Mouse (Mus musculus) forebrain, embryonic 10.5 days (tissue): ENCODE data around the gene Alms1. TPM values are rescaled to one million over a fixed set of nuclear protein-coding genes. Genes with fewer than 3 reads are reported as not detected.
"Not testable (repeated sequence)": the region's sequence is repeated elsewhere in the genome, so short reads cannot be mapped to it uniquely, and the experiment has no call there.

Experiments
- DNase-seq: peaks from one replicate; pipeline ENCODE4 v3.0.0-alpha.2; 2017; ENCODE audit warnings: low spot score; ENCODE audit errors: extremely low spot score
- H3K27ac ChIP-seq: fragments of 300-500 bp; sonication (generic); 2 replicates; pipeline ENCODE4 v1.5.1; 2016; ENCODE audit warnings: mild to moderate bottlenecking
- H3K27me3 ChIP-seq: fragments of 300-500 bp; sonication (generic); 2 replicates; pipeline ENCODE4 v1.6.1; 2016; ENCODE audit warnings: mild to moderate bottlenecking; ENCODE audit not compliant: poor library complexity, severe bottlenecking
- H3K36me3 ChIP-seq: fragments of 300-500 bp; sonication (generic); replicated peaks from 2 replicates; pipeline ENCODE4 v1.6.1; 2016; ENCODE audit warnings: mild to moderate bottlenecking, moderate library complexity
- H3K4me1 ChIP-seq: fragments of 300-500 bp; sonication (generic); 2 replicates; pipeline ENCODE4 v1.6.1; 2016
- H3K4me3 ChIP-seq: fragments of 300-500 bp; sonication (generic); 2 replicates; pipeline ENCODE4 v1.5.1; 2016; ENCODE audit warnings: mild to moderate bottlenecking, moderate library complexity
- H3K9me3 ChIP-seq: fragments of 300-500 bp; sonication (generic); 2 replicates; pipeline ENCODE4 v1.6.1; 2016; ENCODE audit warnings: mild to moderate bottlenecking, moderate library complexity
- WGBS: fragments of 180-500 bp; shearing (Covaris S2); methylation state at CpG from one replicate; pipeline ENCODE4 v1.1.7; 2016; 5-methylcytosine and 5-hydroxymethylcytosine counted together
- microRNA-seq: library from miRNA; unstranded; fragments of <30 nt; microRNA quantifications from one replicate; pipeline ENCODE4, GENCODE M21; 2017
- polyA plus RNA-seq: library from polyadenylated mRNA; unstranded; fragments of >200 nt; fragmentation: Nextera tagmentation; extraction: Ambion mirVana; gene quantifications from 2 replicates; pipeline ENCODE4 v1.2.1, GENCODE M21; 2016

Gene Alms1
- polyA plus RNA-seq, 1 experiment from 2014 or later: 13.5 TPM

DNA sequence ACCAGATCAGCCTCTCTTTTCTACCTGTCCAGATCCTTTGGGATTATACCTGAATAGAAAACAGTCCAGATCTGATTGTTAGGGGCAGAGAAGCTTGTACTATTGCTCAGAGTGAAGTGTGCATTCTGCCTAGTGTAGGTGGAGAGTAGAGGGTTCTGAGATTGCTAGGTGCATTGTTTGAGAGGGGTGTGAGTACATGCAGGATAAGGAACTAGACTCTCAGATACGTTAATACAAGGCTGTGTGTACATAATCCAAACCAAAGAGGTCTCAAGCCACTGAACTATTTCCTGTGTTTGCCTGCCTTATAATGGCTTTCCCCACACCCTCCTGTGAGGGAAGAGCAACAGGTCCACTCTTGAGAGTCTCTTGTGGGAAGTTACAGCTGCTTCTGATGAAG is 12.0 kb downstream of the Alms1 start:
- H3K4me3 ChIP-seq: no peak overlapping the region
- no peaks in the 10 kb centered on the region for H3K4me1 ChIP-seq
- 83% methylated on average over 1 of the region's 1 CpGs for WGBS
- DNase-seq: no peak
- no peak overlapping the region for H3K27ac ChIP-seq
- H3K27me3 ChIP-seq: no peaks in the 10 kb centered on the region
- peaks cover 34% of the 10 kb centered on the region for H3K36me3 ChIP-seq
- H3K9me3 ChIP-seq: no peaks in the 10 kb centered on the region

DNA sequence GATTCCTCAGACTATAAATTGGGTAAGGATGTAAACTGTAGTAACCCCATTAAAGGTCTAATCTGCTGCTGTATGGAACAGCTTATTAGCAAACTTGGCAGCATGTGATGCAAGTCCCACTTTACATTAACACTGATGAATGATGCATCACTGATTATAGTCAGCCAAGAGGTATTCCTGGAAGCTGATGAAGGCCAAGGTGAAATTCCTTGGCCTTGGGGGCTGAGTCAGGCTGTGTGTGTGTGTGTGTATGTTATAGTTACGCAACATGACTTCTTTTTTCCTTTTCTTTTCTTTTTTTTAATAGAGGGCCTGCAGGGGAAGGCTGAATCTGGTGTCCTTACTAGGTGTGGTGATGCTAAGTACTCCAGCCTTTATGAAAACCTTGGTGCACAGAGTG is 23.2 kb downstream of the Alms1 start:
- no peak overlapping the region for H3K27ac ChIP-seq
- no peaks in the 10 kb centered on the region for H3K4me1 ChIP-seq
- no peaks in the 10 kb centered on the region for H3K27me3 ChIP-seq
- H3K4me3 ChIP-seq: no peak overlapping the region
- DNase-seq: no peak
- 91% methylated on average over 1 of the region's 1 CpGs for WGBS
- H3K36me3 ChIP-seq: peaks cover 80% of the 10 kb centered on the region
- H3K9me3 ChIP-seq: no peaks in the 10 kb centered on the region

DNA sequence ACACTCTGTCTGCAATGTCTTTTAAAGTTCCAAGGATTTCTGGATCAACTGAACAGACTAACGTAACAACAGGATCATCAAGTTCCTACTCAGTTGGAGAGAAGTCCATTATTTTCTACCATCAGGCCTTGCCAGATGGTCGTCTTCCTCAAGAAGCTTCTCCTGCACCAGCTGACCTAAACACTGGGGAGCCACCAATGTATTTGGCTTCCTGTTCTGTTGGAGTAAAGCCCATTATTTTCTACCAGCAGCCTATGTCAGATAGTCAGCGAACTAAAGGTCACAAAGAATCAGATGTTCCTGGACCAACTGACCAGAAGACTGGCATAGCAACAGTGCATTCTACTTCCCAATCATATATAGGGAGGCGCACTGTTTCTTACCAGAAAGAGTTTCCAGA is 33.5 kb downstream of the Alms1 start:
- no peaks in the 10 kb centered on the region for H3K9me3 ChIP-seq
- 91% methylated on average over 4 of the region's 4 CpGs for WGBS
- H3K27me3 ChIP-seq: no peaks in the 10 kb centered on the region
- H3K36me3 ChIP-seq: peaks cover 100% of the 10 kb centered on the region
- H3K4me1 ChIP-seq: no peaks in the 10 kb centered on the region
- no peak for DNase-seq
- no peak overlapping the region for H3K27ac ChIP-seq
- H3K4me3 ChIP-seq: no peak overlapping the region

DNA sequence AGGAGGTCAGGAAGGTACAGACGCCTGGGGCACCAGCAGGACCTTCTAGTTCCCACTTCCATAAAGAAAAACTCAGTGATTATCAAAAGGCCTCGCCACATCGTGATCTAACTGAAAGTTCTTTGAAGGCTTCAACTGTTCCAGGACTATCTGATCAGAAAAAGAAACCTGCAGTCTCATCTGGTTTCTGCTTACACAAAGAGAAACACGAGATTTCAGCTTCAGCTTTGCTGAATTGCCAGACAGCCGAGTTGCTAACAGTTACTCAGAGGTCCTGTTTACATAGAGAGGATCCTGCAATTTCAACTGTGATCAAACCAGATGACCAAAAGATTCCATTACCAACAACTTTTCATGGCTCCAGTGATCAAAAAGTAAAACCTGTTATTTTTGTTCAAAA is 34.3 kb downstream of the Alms1 start:
- no peaks in the 10 kb centered on the region for H3K27me3 ChIP-seq
- no peaks in the 10 kb centered on the region for H3K9me3 ChIP-seq
- no peaks in the 10 kb centered on the region for H3K4me1 ChIP-seq
- no peak overlapping the region for H3K27ac ChIP-seq
- peaks cover 99% of the 10 kb centered on the region for H3K36me3 ChIP-seq
- no peak for DNase-seq
- H3K4me3 ChIP-seq: no peak overlapping the region
- WGBS: 92% methylated on average over 5 of the region's 5 CpGs

DNA sequence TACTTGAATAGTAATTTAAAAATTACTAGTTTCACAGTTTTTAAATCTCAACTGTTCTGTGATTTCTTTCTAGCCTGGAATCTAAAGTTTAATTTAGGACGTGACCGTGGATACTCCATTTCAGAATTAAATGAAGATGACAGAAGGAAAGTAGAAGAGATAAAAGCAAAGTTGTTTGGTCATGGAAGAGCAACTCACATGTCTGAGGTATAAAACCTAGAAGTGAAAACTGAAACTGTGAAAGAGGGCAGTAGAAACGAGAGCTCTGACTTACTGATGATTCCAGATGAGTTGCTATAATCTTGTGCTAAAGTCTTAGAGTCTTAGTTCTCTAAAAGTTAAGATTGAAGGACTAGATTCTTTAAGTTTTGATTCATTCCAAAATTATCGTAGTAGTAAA is 37.2 kb downstream of the Alms1 start:
- 94% methylated on average over 4 of the region's 4 CpGs for WGBS
- no peaks in the 10 kb centered on the region for H3K9me3 ChIP-seq
- H3K27me3 ChIP-seq: no peaks in the 10 kb centered on the region
- no peaks in the 10 kb centered on the region for H3K4me1 ChIP-seq
- no peak overlapping the region for H3K4me3 ChIP-seq
- H3K36me3 ChIP-seq: peaks cover 99% of the 10 kb centered on the region
- H3K27ac ChIP-seq: no peak overlapping the region
- DNase-seq: no peak

DNA sequence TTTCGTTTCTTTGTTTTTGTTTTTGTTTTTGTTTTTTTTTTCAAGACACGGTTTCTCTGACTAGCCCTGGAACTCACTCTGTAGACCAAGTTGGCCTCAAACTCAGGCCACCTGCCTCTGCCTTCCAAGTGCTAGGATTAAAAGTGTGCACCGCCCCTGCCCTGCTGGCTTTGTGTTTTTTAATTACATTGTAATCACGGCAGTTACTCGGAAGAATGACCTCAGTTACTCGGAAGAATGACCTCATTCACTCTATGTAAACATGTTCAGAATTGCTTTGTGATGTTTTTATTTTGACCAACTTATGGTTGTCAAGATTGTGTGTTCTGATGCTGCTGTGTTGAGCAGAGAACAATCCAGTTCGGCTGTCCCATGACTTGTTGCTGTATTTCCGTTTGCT is 45.8 kb downstream of the Alms1 start:
- peaks cover 11% of the 10 kb centered on the region for H3K4me1 ChIP-seq
- H3K27ac ChIP-seq: no peak overlapping the region
- H3K9me3 ChIP-seq: no peaks in the 10 kb centered on the region
- no peak overlapping the region for H3K4me3 ChIP-seq
- DNase-seq: peak; percentile 22
- H3K36me3 ChIP-seq: peaks cover 62% of the 10 kb centered on the region
- WGBS: 26% methylated on average over 8 of the region's 8 CpGs
- H3K27me3 ChIP-seq: no peaks in the 10 kb centered on the region

DNA sequence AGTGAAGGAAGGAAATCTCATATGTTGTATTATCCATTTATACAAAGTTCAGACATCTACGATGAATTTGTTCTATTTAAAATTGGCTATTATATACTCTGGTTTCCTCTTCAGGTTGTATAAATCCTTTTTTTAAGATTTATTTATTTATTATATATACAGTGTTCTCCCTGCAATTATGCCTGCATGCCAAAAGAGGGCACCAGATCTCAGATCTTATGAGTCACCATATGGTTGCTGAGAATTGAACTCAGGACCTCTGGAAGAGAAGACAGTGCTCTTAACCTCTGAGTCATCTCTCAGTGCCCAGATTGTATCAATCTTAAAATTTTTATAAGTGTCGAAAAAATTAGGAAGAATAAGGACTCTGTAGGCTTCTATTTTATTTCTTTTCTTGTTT is 65.9 kb downstream of the Alms1 start:
- Histone ChIP-seq H3K36me3 (peaks cover 70% of the 10 kb centered on the region), H3K9me3 (peaks cover 3% of the 10 kb centered on the region; the same call in 1 of the 2 replicates), H3K4me3 (no peak overlapping the region), H3K4me1 (no peaks in the 10 kb centered on the region), H3K27ac (no peak overlapping the region), H3K27me3 (no peaks in the 10 kb centered on the region)
- WGBS: 93% methylated on average over 2 of the region's 2 CpGs
- DNase-seq: no peak

DNA sequence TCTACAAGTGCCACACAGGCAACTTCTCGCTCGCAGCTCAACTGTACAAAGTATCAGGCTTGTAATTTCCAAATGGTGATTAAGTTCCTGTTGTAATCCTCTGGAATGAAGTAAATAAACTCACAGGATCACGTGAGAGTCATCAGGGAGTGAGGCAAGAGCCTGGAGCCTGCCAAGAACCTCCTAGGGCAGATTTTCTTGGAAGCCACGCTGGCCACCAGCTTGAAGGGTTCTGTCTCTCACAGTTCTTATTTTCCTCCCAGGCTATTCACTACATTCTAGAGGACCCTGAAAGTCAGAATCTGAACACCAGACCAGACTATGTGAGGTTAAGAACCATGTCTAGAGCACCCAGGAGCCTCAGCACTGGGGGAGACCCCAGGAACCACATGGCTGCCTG is 114.6 kb downstream of the Alms1 start:
- H3K4me1 ChIP-seq, H3K36me3 ChIP-seq, H3K27me3 ChIP-seq, H3K4me3 ChIP-seq, DNase-seq, H3K9me3 ChIP-seq, H3K27ac ChIP-seq: not testable (repeated sequence)
- WGBS: 74% methylated on average over 2 of the region's 4 CpGs

DNA sequence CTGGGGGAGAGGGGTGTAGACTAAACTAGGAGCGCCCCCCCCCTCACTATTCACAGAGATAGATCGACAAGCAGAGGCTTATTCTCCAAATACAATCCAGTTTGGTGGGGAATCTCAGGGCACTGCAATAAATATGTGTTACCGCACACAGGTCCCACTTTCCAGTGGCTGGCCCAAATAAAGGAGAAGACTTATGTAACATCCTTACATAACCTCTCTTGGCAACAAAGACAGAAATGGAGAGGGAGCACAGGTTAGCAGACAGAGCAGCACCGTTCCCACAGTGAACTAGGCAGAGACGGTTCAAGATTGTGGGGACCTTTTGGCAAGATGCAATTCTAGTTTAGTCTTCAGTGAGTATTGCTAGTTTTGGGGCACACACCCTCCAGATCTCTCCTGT is 121.9 kb downstream of the Alms1 start:
- not testable (repeated sequence) for H3K27me3 ChIP-seq, H3K27ac ChIP-seq, H3K4me3 ChIP-seq, H3K4me1 ChIP-seq, H3K36me3 ChIP-seq, H3K9me3 ChIP-seq, DNase-seq
- 93% methylated on average over 5 of the region's 5 CpGs for WGBS

DNA sequence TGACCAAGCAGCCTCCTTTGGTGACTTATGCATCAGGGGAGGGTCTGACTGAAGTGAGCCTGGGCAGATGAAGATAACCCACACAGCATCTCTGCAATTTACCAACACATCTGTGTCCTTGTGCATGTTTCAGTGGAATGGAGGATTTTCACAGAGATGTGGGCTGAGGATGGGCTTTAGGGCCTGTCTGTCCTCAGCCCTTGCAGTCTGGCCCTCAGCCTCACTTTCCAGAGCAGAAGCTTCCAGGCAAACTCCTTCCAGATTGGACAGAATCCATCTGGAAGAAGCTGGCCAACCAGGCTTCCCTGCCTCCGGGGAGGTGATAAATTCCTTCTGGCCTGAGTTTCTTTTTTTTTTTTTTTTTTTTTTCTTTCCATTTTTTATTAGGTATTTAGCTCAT is 122.3 kb downstream of the Alms1 start:
- 86% methylated on average over 1 of the region's 1 CpGs for WGBS
- not testable (repeated sequence) for H3K27ac ChIP-seq, H3K36me3 ChIP-seq, H3K9me3 ChIP-seq, H3K27me3 ChIP-seq, H3K4me1 ChIP-seq, H3K4me3 ChIP-seq, DNase-seq

DNA sequence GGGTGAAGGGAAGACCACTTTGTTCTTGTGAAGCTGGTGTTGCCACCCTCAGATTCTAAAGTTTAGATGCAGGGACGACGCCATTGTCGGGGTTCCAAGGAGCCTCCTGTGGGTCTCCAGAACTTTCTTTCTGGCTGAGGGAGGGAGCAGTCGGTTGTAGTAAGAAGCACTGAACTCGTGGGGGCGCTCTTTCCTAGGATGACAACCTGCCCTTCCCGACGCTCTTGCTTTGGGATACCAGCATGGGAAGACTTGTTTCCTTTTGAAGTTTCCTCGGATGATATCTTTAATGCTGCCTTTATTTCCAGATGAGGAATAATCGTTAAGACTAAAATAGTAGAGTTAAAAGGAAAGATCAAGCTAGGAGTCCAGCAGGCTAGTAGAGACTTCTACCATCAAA is 125.8 kb downstream of the Alms1 start, which contains the start of gene Nat8f7:
TSS of gene Nat8f7 (minus strand) at position 101 of the 400 bp plus-strand sequence.
- H3K4me3 ChIP-seq, H3K27me3 ChIP-seq, H3K9me3 ChIP-seq, H3K27ac ChIP-seq, H3K4me1 ChIP-seq, DNase-seq, H3K36me3 ChIP-seq: not testable (repeated sequence)
- WGBS: 84% methylated on average over 10 of the region's 10 CpGs

Small RNAs within 50 kb of the gene (microRNA-seq; reads per million reads assigned to microRNA genes)
- gene Gm27317: not detected

Other genes with a start within 250 kb of the Alms1 start
- 2.5 and 3.1 TPM in 2 replicates for gene Rab11fip5, start 212.9 kb upstream of the Alms1 start, polyA plus RNA-seq
- not detected in 2 replicates for gene Noto, start 163.6 kb upstream of the Alms1 start, polyA plus RNA-seq
- 84.4 and 85.8 TPM in 2 replicates for gene Smyd5, start 155.5 kb upstream of the Alms1 start, polyA plus RNA-seq
- 766 and 774 TPM in 2 replicates for gene Cct7, start 136.0 kb upstream of the Alms1 start, polyA plus RNA-seq
- 35.3 and 37.2 TPM in 2 replicates for gene Pradc1, start 135.6 kb upstream of the Alms1 start, polyA plus RNA-seq
- 0.48 and 0.64 TPM in 2 replicates for gene Fbxo41, start 84.5 kb upstream of the Alms1 start, polyA plus RNA-seq
- not detected in 2 replicates for gene Egr4, start 73.9 kb upstream of the Alms1 start, polyA plus RNA-seq
- gene Nat8f7, start 125.7 kb downstream of the Alms1 start, polyA plus RNA-seq: not detected in 2 replicates
- gene Nat8f3, start 178.2 kb downstream of the Alms1 start, polyA plus RNA-seq: 0.26 and 0.34 TPM in 2 replicates
- not detected in 2 replicates for gene Nat8f6, start 233.4 kb downstream of the Alms1 start, polyA plus RNA-seq
- not detected in 2 replicates for gene Nat8f5, start 233.4 kb downstream of the Alms1 start, polyA plus RNA-seq
- not detected in 2 replicates for gene Nat8, start 244.6 kb downstream of the Alms1 start, polyA plus RNA-seq